Mouse (Mus musculus) embryonic facial prominence, embryonic 10.5 days (tissue): Measurements from ENCODE around the gene Nipal3. TPM values are rescaled to one million over a fixed set of nuclear protein-coding genes. Genes with fewer than 3 reads are reported as not detected.

Source experiments
- DNase-seq: peaks from one replicate; pipeline ENCODE4 v3.0.0-alpha.2; 2017; ENCODE audit warnings: low spot score
- H3K27ac ChIP-seq: fragments of 300-500 bp; sonication (generic); replicated peaks from 2 replicates; pipeline ENCODE4 v1.5.1; 2016; ENCODE audit warnings: mild to moderate bottlenecking
- H3K27me3 ChIP-seq: fragments of 300-500 bp; sonication (generic); replicated peaks from 2 replicates; pipeline ENCODE4 v1.6.1; 2016; ENCODE audit warnings: low read depth, mild to moderate bottlenecking; ENCODE audit not compliant: poor library complexity, severe bottlenecking
- H3K36me3 ChIP-seq: fragments of 300-500 bp; sonication (generic); replicated peaks from 2 replicates; pipeline ENCODE4 v1.6.1; 2016; ENCODE audit warnings: mild to moderate bottlenecking, moderate library complexity
- H3K4me1 ChIP-seq: fragments of 300-500 bp; sonication (generic); 2 replicates; pipeline ENCODE4 v1.6.1; 2016
- H3K4me3 ChIP-seq: fragments of 300-500 bp; sonication (generic); 2 replicates; pipeline ENCODE4 v1.5.1; 2016; ENCODE audit warnings: mild to moderate bottlenecking, moderate library complexity
- H3K9me3 ChIP-seq: fragments of 300-500 bp; sonication (generic); 2 replicates; pipeline ENCODE4 v1.6.1; 2016; ENCODE audit warnings: mild to moderate bottlenecking
- WGBS: fragments of 180-500 bp; shearing (Covaris S2); methylation state at CpG from one replicate; pipeline ENCODE4 v1.1.7; 2016; 5-methylcytosine and 5-hydroxymethylcytosine counted together
- microRNA counts: library from miRNA; unstranded; fragments of <30 nt; microRNA quantifications from one replicate; lab custom pipeline; 2017
- microRNA-seq: library from miRNA; unstranded; fragments of <30 nt; microRNA quantifications from one replicate; pipeline ENCODE4, GENCODE M21; 2017
- polyA plus RNA-seq: library from polyadenylated mRNA; unstranded; fragments of >200 nt; fragmentation: Nextera tagmentation; extraction: Ambion mirVana; gene quantifications from 2 replicates; pipeline ENCODE4 v1.2.1, GENCODE M21; 2016

Gene Nipal3
- polyA plus RNA-seq, 1 experiment from 2014 or later, result 3.2 TPM

DNA sequence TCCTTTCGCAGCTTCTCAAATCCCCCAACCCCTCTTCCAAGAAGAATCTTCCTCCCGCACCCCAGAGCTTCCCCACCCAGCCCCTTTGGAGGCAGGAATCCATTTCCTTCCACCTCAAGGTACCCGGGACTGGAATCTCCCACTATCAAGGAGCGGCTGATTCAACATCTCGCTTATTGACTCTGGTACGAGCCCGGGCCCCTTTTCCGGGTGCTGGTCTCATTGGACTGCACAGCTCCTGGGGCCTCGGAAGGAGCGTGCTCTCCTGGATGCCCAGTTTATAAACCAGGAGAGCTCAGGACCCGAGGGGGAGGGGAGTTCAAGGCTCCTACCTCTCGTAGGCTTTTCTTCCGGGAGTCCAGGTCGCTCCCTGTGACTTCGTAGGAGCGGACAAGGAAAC lies 97.3 kb downstream of the Nipal3 start:
- Histone ChIP-seq H3K27me3 (peaks cover 70% of the 10 kb centered on the region), H3K27ac (no peak overlapping the region), H3K4me1 (peaks cover 16% of the 10 kb centered on the region), H3K36me3 (no peaks in the 10 kb centered on the region), H3K9me3 (0 out of 2 replicates have a peak, but pooled peaks cover 5% of the 10 kb centered on the region), H3K4me3 (peak overlapping the region; percentile 61)
- WGBS, result 5% methylated on average over 16 of the region's 16 CpGs
- peak; percentile 39 for DNase-seq

DNA sequence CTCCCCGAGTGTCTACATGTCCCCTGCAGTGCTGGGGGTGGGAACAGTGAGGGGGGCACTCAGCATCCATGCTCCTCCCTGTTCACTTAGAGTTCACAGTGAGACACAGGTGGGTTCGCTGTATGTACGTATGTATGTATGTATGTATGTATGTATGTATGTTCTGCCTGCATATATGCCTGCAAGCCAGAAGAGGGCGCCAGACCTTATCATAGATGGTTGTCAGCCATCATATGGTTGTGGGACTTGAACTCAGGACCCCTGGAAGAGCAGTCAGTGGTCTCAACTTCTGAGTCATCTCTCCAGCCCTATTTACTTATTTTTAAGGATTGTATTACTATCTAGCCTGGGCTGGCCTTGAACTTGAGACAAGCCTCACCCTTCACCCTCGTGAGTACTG lies 98.5 kb downstream of the Nipal3 start:
- Histone ChIP-seq H3K9me3 (0 out of 2 replicates have a peak, but pooled peaks cover 5% of the 10 kb centered on the region), H3K4me3 (no peak overlapping the region), H3K27me3 (peaks cover 65% of the 10 kb centered on the region), H3K4me1 (peaks cover 16% of the 10 kb centered on the region), H3K27ac (no peak overlapping the region), H3K36me3 (no peaks in the 10 kb centered on the region)
- DNase-seq, result no peak
- 86% methylated on average over 5 of the region's 5 CpGs for WGBS

MicroRNAs within 50 kb of the gene (microRNA counts, 519-probe panel; counts per million panel counts)
- 188 counts per million, percentile 57 among the panel's probes with 10 or more counts for microRNA mmu-miR-700 (lab: Ali Mortazavi, UCI)

Small RNAs within 50 kb of the gene (microRNA-seq; reads per million reads assigned to microRNA genes)
- gene Gm25317 (not detected), gene Mir700 (243 reads per million, percentile 60 among the genes with 10 or more reads in this experiment)

Other genes starting within 250 kb of the Nipal3 start
- 207 and 211 TPM in 2 replicates for gene Clic4, start 222.2 kb downstream of the Nipal3 start, polyA plus RNA-seq
- gene Srrm1, start 141.7 kb downstream of the Nipal3 start, polyA plus RNA-seq, result 240 and 247 TPM in 2 replicates
- gene Ncmap, start 96.8 kb downstream of the Nipal3 start, polyA plus RNA-seq, result 0.83 and 0.88 TPM in 2 replicates
- 8.9 TPM in 2 replicates for gene Rcan3, start 61.2 kb downstream of the Nipal3 start, polyA plus RNA-seq
- gene Stpg1, start 248 bp downstream of the Nipal3 start, polyA plus RNA-seq, result 0.18 and 0.37 TPM in 2 replicates
- 7.6 and 9.6 TPM in 2 replicates for gene Grhl3, start 78.6 kb upstream of the Nipal3 start, polyA plus RNA-seq
- gene Ifnlr1, start 191.2 kb upstream of the Nipal3 start, polyA plus RNA-seq, result 1.0 and 1.1 TPM in 2 replicates
- gene Il22ra1, start 233.1 kb upstream of the Nipal3 start, polyA plus RNA-seq, result 0.07 TPM in 1 of 2 replicates, not detected in the other